Mouse (Mus musculus) G1E (cell line): ENCODE data around the gene Lrrc46. TPM values are rescaled to one million over a fixed set of nuclear protein-coding genes. Genes with fewer than 3 reads are reported as not detected.
A peak's percentile ranks its signal among the peaks of the same experiment; 100 is the strongest.

Experiments used
- ATAC-seq: 2 replicates; pipeline ENCODE4 v1.8.0; 2016; ENCODE audit warnings: mild to moderate bottlenecking; ENCODE audit not compliant: insufficient number of reproducible peaks, poor library complexity, low FRiP score, severe bottlenecking; ENCODE audit errors: extremely low read depth
- DNase-seq: peaks from one replicate; pipeline ENCODE4 v3.0.0; 2012; ENCODE audit warnings: low spot score
- H3K27me3 ChIP-seq: 2 replicates; pipeline ENCODE4 v1.6.1; 2012; ENCODE audit warnings: mild to moderate bottlenecking, low read length, inconsistent platforms; ENCODE audit not compliant: insufficient read depth
- H3K36me3 ChIP-seq: replicated peaks from 2 replicates; pipeline ENCODE3; 2012; ENCODE audit warnings: mild to moderate bottlenecking, inconsistent platforms
- H3K4me1 ChIP-seq: 2 replicates; pipeline ENCODE4 v1.6.1; 2012; ENCODE audit warnings: low read depth, low read length, inconsistent platforms, mixed read lengths; ENCODE audit not compliant: insufficient read depth
- H3K4me3 ChIP-seq: 2 replicates; pipeline ENCODE4 v1.5.1; 2012; ENCODE audit warnings: low read depth, mild to moderate bottlenecking, inconsistent platforms, low read length, moderate library complexity, mixed read lengths
- H3K9me3 ChIP-seq: replicated peaks from 2 replicates; pipeline ENCODE4 v1.6.1; 2012; ENCODE audit warnings: inconsistent platforms
- CTCF ChIP-seq: IDR thresholded peaks from 2 replicates; pipeline ENCODE4 v1.5.1; 2012; ENCODE audit warnings: low read depth, low read length, inconsistent platforms, mixed read lengths
- GATA1 ChIP-seq: IDR thresholded peaks from 2 replicates; pipeline ENCODE4 v1.6.1; 2012; ENCODE audit warnings: borderline replicate concordance, low read length, inconsistent platforms, mixed read lengths
- GATA2 ChIP-seq: IDR thresholded peaks from 2 replicates; pipeline ENCODE4 v1.6.1; 2012; ENCODE audit warnings: low read depth, low read length, inconsistent platforms, borderline replicate concordance
- POLR2AphosphoS5 ChIP-seq: IDR thresholded peaks from 2 replicates; pipeline ENCODE4 v1.6.1; 2012; ENCODE audit warnings: low read depth, low read length, inconsistent platforms; ENCODE audit not compliant: insufficient replicate concordance
- TAL1 ChIP-seq: conservative IDR thresholded peaks from 2 replicates; pipeline ENCODE4 v1.6.1; 2012; ENCODE audit warnings: low read depth, low read length, inconsistent platforms, mixed read lengths
- polyA plus RNA-seq: library from polyadenylated mRNA; stranded (reverse); fragments of >175 nt; gene quantifications from 2 replicates; pipeline ENCODE4 v1.2.3, GENCODE M21; 2012
- total RNA-seq, 2 experiments: library from RNA; stranded (forward) in 1 of 2; stranded (reverse) in 1 of 2; fragments of 200-1000 nt in 1 of 2; fragments of >200 nt in 1 of 2; fragmentation: Nextera tagmentation in 1 of 2; gene quantifications; 2 replicates each; pipeline ENCODE4 v1.2.3; 2014 to 2017

Gene Lrrc46
- total and polyA plus RNA-seq, 3 experiments = 0.20 to 0.60 (median 0.44) TPM

DNA sequence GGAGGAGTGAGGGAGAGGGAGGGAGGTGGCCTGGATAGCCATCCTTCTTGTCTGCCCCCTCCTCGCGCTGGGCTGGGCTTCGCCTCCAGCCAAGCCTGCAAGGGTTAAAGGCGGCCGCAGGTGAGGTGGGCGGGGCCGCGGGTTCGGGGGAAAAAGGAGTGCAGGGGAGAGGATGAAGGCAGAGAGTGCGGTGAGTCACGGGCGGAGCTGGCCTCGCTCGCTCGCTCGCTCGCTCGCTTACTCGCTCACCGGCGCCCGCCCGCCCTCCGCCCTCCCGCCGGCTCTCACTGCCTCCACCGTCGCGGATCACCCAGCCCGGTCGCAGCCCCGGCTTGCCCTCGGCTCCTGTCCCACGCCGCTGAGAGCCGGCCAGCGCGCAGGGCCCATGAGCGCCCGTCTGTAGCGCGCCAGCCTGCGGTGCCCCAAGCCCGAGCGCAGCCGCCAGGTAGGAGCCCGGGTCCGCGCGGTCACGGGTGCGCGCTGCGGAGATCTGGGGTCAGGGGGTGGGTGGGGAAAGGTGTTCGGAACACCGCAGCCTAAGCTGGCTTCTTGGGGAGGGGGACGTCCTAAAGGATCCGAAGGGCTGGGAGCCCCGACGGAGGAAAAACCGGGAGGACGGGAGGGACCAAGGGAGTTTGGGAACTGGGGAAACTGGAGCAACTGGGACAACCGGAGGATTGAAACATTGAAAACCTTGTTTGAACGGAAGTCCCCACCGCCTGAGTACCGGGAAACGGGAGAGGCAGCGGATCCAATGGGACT lies 22.4 kb downstream of the Lrrc46 start:
- TF ChIP-seq GATA2 = no peak
- H3K4me1 ChIP-seq = peaks cover 15% of the 10 kb centered on the region
- H3K4me3 ChIP-seq = no peak overlapping the region
- H3K9me3 ChIP-seq = peaks cover 6% of the 10 kb centered on the region
- H3K36me3 ChIP-seq = no peaks in the 10 kb centered on the region
- ATAC-seq = no peak
- no peak for DNase-seq
- H3K27me3 ChIP-seq = peaks cover 82% of the 10 kb centered on the region

DNA sequence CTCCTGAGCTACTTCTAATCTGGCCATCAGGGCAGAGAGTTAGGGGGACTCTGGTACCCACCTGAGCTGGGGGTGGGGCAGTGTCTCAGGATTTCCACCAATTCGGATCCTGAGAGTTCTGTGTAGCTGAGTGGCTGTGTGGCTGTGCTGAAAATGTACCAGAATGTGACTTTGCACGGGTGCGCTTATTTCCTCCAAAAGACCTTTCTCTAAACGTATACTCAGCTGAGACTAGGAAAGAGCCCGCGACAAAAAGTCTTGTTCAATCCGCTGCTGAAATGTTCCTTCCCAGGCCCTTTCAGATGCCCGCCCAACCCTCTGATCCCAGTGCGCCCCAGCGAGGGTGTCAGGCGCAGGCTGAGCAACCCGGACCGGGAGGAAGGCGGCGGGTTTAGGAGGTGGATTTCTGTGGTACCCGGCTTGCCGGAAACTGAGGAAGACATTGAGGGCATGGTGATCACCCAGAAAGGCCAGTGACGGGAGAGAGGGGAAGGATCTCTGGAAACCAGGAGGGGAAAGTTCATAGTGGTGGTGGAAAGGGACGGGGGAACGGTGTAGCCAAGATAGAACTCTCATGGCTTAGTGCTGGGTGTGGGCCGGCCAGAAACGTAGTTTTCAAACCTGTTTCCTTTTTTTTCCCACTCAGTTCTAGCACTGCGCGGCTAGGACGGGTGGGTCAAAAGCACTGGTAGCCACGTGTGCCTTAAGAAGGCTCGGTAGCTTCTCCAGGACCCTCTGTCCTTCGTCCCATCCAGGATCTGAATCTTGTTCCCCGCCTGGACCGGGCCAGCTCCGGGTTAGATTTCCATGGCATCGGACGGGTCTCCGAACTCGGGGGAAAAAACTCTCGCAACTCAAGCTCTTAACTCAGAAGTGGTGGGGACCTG lies 23.3 kb downstream of the Lrrc46 start:
- H3K4me3 ChIP-seq = no peak overlapping the region
- peaks cover 15% of the 10 kb centered on the region for H3K4me1 ChIP-seq
- TF ChIP-seq POLR2AphosphoS5 (no peak), GATA2 (no peak), CTCF (no peak), GATA1 (no peak), TAL1 (no peak)
- DNase-seq (no peak), ATAC-seq (no peak)
- H3K9me3 ChIP-seq = peaks cover 6% of the 10 kb centered on the region
- H3K27me3 ChIP-seq = peaks cover 79% of the 10 kb centered on the region
- no peaks in the 10 kb centered on the region for H3K36me3 ChIP-seq

GRCm38 (mm10) chr11:97013121-97013670 lies 28.0 kb downstream of the Lrrc46 start, which contains the start of gene Sp6:
TSS of gene Sp6 (plus strand) at chr11:97013394.
- H3K4me1 ChIP-seq = peaks cover 16% of the 10 kb centered on the region
- H3K36me3 ChIP-seq = no peaks in the 10 kb centered on the region
- H3K27me3 ChIP-seq = peaks cover 77% of the 10 kb centered on the region
- H3K9me3 ChIP-seq = no peaks in the 10 kb centered on the region
- ATAC-seq = no peak
- TF ChIP-seq GATA1 (no peak), TAL1 (no peak), CTCF (no peak)
- no peak for DNase-seq
- no peak within 1 kb of the TSS for H3K4me3 ChIP-seq

- Histone ChIP-seq H3K9me3 (no peaks in the 10 kb centered on the region), H3K4me1 (peaks cover 38% of the 10 kb centered on the region), H3K4me3 (no peak overlapping the region), H3K36me3 (no peaks in the 10 kb centered on the region), H3K27me3 (peaks cover 63% of the 10 kb centered on the region)
- DNase-seq (no peak), ATAC-seq (no peak)
- TF ChIP-seq GATA1 (no peak), CTCF (no peak), GATA2 (no peak), TAL1 (no peak), POLR2AphosphoS5 (no peak)
Measured at GRCm38 (mm10) chr11:97009198-97009790, 31.9 kb downstream of the Lrrc46 start.

DNA sequence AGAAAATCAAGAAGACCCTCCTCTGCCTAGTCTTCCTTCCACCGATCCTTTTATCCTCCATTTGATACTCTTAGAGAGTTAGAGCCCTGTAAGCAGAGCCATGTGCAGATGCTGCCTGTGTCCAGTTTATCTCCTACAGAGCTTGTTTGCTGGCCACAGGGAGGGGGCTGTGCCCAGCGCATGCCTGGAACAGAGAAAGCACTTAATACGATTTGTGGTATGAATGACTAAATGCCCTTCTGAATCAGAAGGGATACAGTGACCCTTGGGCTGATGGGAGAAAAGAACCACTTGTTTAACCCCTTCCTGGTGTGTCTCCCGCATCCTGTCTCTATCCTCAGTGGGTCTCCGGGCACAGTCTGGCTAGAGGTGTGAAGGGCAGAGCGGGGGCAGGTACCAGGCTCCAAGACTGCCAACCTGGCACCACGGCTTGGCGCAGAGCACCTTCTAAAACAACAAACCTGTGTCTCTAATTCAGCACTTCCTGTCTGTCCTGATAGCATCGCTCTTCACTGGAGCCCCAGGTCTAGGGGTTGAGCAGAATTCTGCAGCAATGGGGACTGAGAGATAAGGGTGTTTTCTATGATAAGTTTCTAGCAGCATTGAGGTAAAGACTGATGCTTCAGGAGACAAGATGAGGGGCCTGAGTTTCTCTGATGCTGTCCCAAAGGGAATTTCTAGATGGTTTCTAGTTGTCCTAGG lies 34.0 kb downstream of the Lrrc46 start:
- H3K27me3 ChIP-seq = peaks cover 69% of the 10 kb centered on the region
- H3K4me3 ChIP-seq = peak overlapping the region; percentile 54; the same call in 1 of the 2 replicates
- TF ChIP-seq TAL1 = 0 out of 2 replicates have a peak, but pooled peaks have one; percentile 27
- TF ChIP-seq CTCF = no peak
- H3K36me3 ChIP-seq = no peaks in the 10 kb centered on the region
- H3K4me1 ChIP-seq = peaks cover 38% of the 10 kb centered on the region
- ATAC-seq (peak; percentile 40; the same call in 1 of the 2 replicates), DNase-seq (peak; percentile 29)
- H3K9me3 ChIP-seq = no peaks in the 10 kb centered on the region

GRCm38 (mm10) chr11:97003170-97003569 lies 38.0 kb downstream of the Lrrc46 start:
- Histone ChIP-seq H3K27me3 (peaks cover 67% of the 10 kb centered on the region), H3K36me3 (no peaks in the 10 kb centered on the region), H3K4me1 (peaks cover 32% of the 10 kb centered on the region), H3K4me3 (no peak overlapping the region), H3K9me3 (no peaks in the 10 kb centered on the region)
- TF ChIP-seq GATA2 = no peak
- TF ChIP-seq CTCF = no peak
- no peak for TF ChIP-seq GATA1
- no peak for TF ChIP-seq POLR2AphosphoS5
- TF ChIP-seq TAL1 = no peak
- ATAC-seq (no peak), DNase-seq (no peak)
